Mouse (Mus musculus) monocyte, adult 2 months (primary cell): ENCODE data around the gene Nelfa.
A peak's percentile ranks its signal among the peaks of the same experiment; 100 is the strongest.
"Not testable (repeated sequence)": the region's sequence is repeated elsewhere in the genome, so short reads cannot be mapped to it uniquely, and the experiment has no call there.

Experiments
- DNase-seq, 2 experiments: peaks; one replicate each; pipeline ENCODE4 v3.0.0; 2022; ENCODE audit warnings: low spot score in 2 of 2, low read depth in 1 of 2

Gene Nelfa

GRCm38 (mm10) chr5:33936120-33936707 is at the start of gene Nelfa:
Nelfa (minus strand) TSS chr5:33936413.
- peak; percentile 96 to 97 for DNase-seq

- DNase-seq: no peak
Observed at GRCm38 (mm10) chr5:33983309-33984121, 47.3 kb upstream of the Nelfa start, which contains the start of gene Gm1673. Gm1673 (plus strand) TSS chr5:33983433.

GRCm38 (mm10) chr5:33982731-33983259 is 46.6 kb upstream of the Nelfa start:
- DNase-seq: no peak

- DNase-seq: no peak
Observed at GRCm38 (mm10) chr5:33976267-33976666, 40.1 kb upstream of the Nelfa start.

- DNase-seq: no peak
Observed at GRCm38 (mm10) chr5:33974736-33975135, 38.5 kb upstream of the Nelfa start.

GRCm38 (mm10) chr5:33959382-33959781 is 23.2 kb upstream of the Nelfa start:
- no peak for DNase-seq

GRCm38 (mm10) chr5:33955868-33956267 is 19.7 kb upstream of the Nelfa start:
- no peak for DNase-seq

GRCm38 (mm10) chr5:33954354-33954753 is 18.1 kb upstream of the Nelfa start:
- peak; percentile 32 to 70 for DNase-seq

- no peak for DNase-seq
Observed at GRCm38 (mm10) chr5:33953471-33954185, 17.4 kb upstream of the Nelfa start.

- DNase-seq: no peak
Observed at GRCm38 (mm10) chr5:33948314-33948713, 12.1 kb upstream of the Nelfa start.

GRCm38 (mm10) chr5:33947035-33947434 is 10.8 kb upstream of the Nelfa start:
- not testable (repeated sequence) for DNase-seq

- peak; percentile 66 to 74 for DNase-seq
Observed at GRCm38 (mm10) chr5:33938448-33938847, 2.2 kb upstream of the Nelfa start.

GRCm38 (mm10) chr5:33937230-33937629 is 1.0 kb upstream of the Nelfa start:
- DNase-seq: no peak

- DNase-seq: no peak
Observed at GRCm38 (mm10) chr5:33935700-33936111, 507 bp downstream of the Nelfa start.

GRCm38 (mm10) chr5:33934877-33935276 is 1.3 kb downstream of the Nelfa start:
- DNase-seq: no peak

- DNase-seq: no peak
Observed at GRCm38 (mm10) chr5:33934081-33934480, 2.1 kb downstream of the Nelfa start.

- peak in 1 of 2 experiments; percentile 4 for DNase-seq
Observed at GRCm38 (mm10) chr5:33932413-33932812, 3.8 kb downstream of the Nelfa start.

- no peak for DNase-seq
Observed at GRCm38 (mm10) chr5:33926170-33926569, 10.0 kb downstream of the Nelfa start.

- DNase-seq: no peak
Observed at GRCm38 (mm10) chr5:33922566-33922965, 13.6 kb downstream of the Nelfa start.

- DNase-seq: no peak
Observed at GRCm38 (mm10) chr5:33921486-33922235, 14.6 kb downstream of the Nelfa start.

GRCm38 (mm10) chr5:33920924-33921323 is 15.3 kb downstream of the Nelfa start:
- no peak for DNase-seq
